Comparison of ENCODE assay signal across 11 mouse cellular contexts in the genomic region with DNA sequence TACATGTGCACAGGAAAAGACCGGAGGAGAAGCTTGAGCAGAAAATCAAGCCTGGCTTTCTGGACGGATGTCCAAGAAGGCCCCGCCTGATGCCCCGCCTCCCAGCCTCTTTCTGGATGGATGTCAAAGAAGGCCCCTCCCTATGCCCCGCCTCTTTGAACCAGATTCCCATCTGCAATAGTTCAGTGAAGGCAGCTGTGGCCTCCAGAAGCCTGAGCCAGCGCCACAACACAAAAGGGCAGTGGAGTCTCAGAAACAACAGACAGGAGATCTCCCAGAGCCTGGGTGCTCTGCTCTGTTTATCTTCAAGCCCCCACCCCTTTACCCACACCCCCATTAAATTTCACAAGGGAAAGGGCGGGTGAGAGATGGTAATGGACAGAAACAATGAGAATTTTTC.
DNase-seq lines count a peak whose midpoint lies in the region; ATAC-seq and TF ChIP-seq lines count a peak whose summit lies in the region.
"Had no signal": no experiment of that assay in that cellular context is flagged by ENCODE, and none has a peak within 500 bp of the region (broad histone marks: within the 10 kb centered on the region; RNA-seq: fewer than 3 reads in every experiment).

No protein-coding gene starts in this region.

- H3K36me3 ChIP-seq in kidney, adult 2 months (ENCODE audit: control insufficient read depth, insufficient read depth, low read length): no peaks in the 10 kb centered on the region
- no peaks in the 10 kb centered on the region for H3K36me3 ChIP-seq in kidney, postnatal 0 days (ENCODE audit: insufficient read depth, low read length)
- no peaks in the 10 kb centered on the region for H3K36me3 ChIP-seq in forebrain, embryonic 14.5 days (ENCODE audit: control insufficient read depth, insufficient read depth, low read length)
- H3K36me3 ChIP-seq: intestine, embryonic 15.5 days had no signal

- TF ChIP-seq CTCF in kidney, adult 2 months (conservative IDR thresholded peaks at IDR 0.05; ENCODE audit: insufficient read depth, insufficient read length, low read depth, low read length): no peak
- no peak for TF ChIP-seq CTCF in brain, embryonic 14.5 days (IDR thresholded peaks at IDR 0.05; ENCODE audit: borderline replicate concordance, extremely low read depth, insufficient read depth, insufficient read length)
- TF ChIP-seq CTCF in kidney, postnatal 0 days (IDR thresholded peaks at IDR 0.05; ENCODE audit: low read depth): no peak

- no peaks in the 10 kb centered on the region for H3K9me3 ChIP-seq in kidney, postnatal 0 days (replicated peaks; ENCODE audit: low read length)
- no peaks in the 10 kb centered on the region for H3K9me3 ChIP-seq in forebrain, embryonic 14.5 days (replicated peaks; ENCODE audit: control insufficient read depth, low read length)
- H3K9me3 ChIP-seq: intestine, embryonic 15.5 days had no signal

- no peak overlapping the region for H3K4me2 ChIP-seq in kidney, postnatal 0 days (ENCODE audit: low read length)
- no peak overlapping the region for H3K4me2 ChIP-seq in forebrain, embryonic 14.5 days (ENCODE audit: low read length)
- H3K4me2 ChIP-seq: intestine, embryonic 15.5 days had no signal

- WGBS in kidney, adult 2 months: 70% methylated on average over 7 of the region's 7 CpGs
- WGBS in kidney, postnatal 0 days: 59% methylated on average over 7 of the region's 7 CpGs
- 67% methylated on average over 7 of the region's 7 CpGs for WGBS in forebrain, embryonic 14.5 days

- no peak for ATAC-seq in kidney, postnatal 0 days (replicated peaks; ENCODE audit: low FRiP score, low read depth)
- no peak for ATAC-seq in forebrain, embryonic 14.5 days
- ATAC-seq: CD4-positive, CD25-positive, alpha-beta regulatory T cell, adult 4 months had no signal

- H3K27me3 ChIP-seq in kidney, adult 2 months (replicated peaks; ENCODE audit: control insufficient read depth, insufficient read depth, low read length): no peaks in the 10 kb centered on the region
- no peaks in the 10 kb centered on the region for H3K27me3 ChIP-seq in kidney, postnatal 0 days (ENCODE audit: insufficient read depth, low read length)
- H3K27me3 ChIP-seq in forebrain, embryonic 14.5 days (replicated peaks; ENCODE audit: control insufficient read depth, insufficient read depth, low read length): no peaks in the 10 kb centered on the region
- H3K27me3 ChIP-seq: intestine, embryonic 15.5 days had no signal

- H3K4me1 ChIP-seq in kidney, adult 2 months (ENCODE audit: control insufficient read depth, insufficient read depth, low read length): no peaks in the 10 kb centered on the region
- no peaks in the 10 kb centered on the region for H3K4me1 ChIP-seq in kidney, postnatal 0 days (replicated peaks; ENCODE audit: insufficient read depth, low read length)
- H3K4me1 ChIP-seq in forebrain, embryonic 14.5 days (ENCODE audit: control insufficient read depth, insufficient read depth, low read length): no peaks in the 10 kb centered on the region; the same call in 1 of the 2 replicates
- H3K4me1 ChIP-seq: intestine, embryonic 15.5 days had no signal

- no peak overlapping the region for H3K27ac ChIP-seq in kidney, adult 2 months (ENCODE audit: insufficient read depth, low read depth, low read length)
- H3K27ac ChIP-seq in kidney, postnatal 0 days: no peak overlapping the region; the same call in 1 of the 2 replicates
- no peak overlapping the region for H3K27ac ChIP-seq in forebrain, embryonic 14.5 days (ENCODE audit: low read depth, low read length)
- H3K27ac ChIP-seq: intestine, embryonic 15.5 days had no signal

- DNase-seq in kidney, adult 2 months: peak; percentile 23
- DNase-seq in kidney, adult 11 months: no peak
- peak; percentile 44 for DNase-seq in brain, embryonic 14.5 days (ENCODE audit: low read depth)
- DNase-seq in kidney, postnatal 0 days (ENCODE audit: low spot score): peak; percentile 82
- DNase-seq in retina, embryonic 14.5 days (ENCODE audit: low spot score): peak; percentile 89
- DNase-seq in cerebellum, adult 8-10 months: no peak
- DNase-seq in forebrain, embryonic 14.5 days (ENCODE audit: low spot score): no peak
- DNase-seq in spleen, adult 12 weeks (ENCODE audit: low spot score): no peak
- DNase-seq: adrenal gland, adult 2 months had no signal

- TF ChIP-seq POLR2A in kidney, adult 2 months (IDR thresholded peaks at IDR 0.05; ENCODE audit: low read depth, low read length): no peak
- no peak for TF ChIP-seq POLR2A in brain, embryonic 14.5 days (IDR thresholded peaks at IDR 0.05; ENCODE audit: borderline replicate concordance, extremely low read depth, insufficient read depth, insufficient read length, poor library complexity, severe bottlenecking)

- no peak overlapping the region for H3K9ac ChIP-seq in kidney, postnatal 0 days (ENCODE audit: low read depth, low read length)
- H3K9ac ChIP-seq in forebrain, embryonic 14.5 days (ENCODE audit: low read length): no peak overlapping the region
- H3K9ac ChIP-seq: intestine, embryonic 15.5 days had no signal

- no peak overlapping the region for H3K4me3 ChIP-seq in kidney, adult 2 months (ENCODE audit: insufficient read depth, low read depth, low read length)
- no peak overlapping the region for H3K4me3 ChIP-seq in kidney, postnatal 0 days (replicated peaks; ENCODE audit: low read depth, low read length)
- no peak overlapping the region for H3K4me3 ChIP-seq in forebrain, embryonic 14.5 days (ENCODE audit: low read depth, low read length)
- H3K4me3 ChIP-seq: intestine, embryonic 15.5 days had no signal

Comparison
In these comparisons a context has a peak if more than half of its experiments do, and no peak if none do; other contexts are left out.
1. DNase-seq: peak in kidney, adult 2 months (single experiment), brain, embryonic 14.5 days (single experiment), kidney, postnatal 0 days (single experiment) and retina, embryonic 14.5 days (single experiment); none in kidney, adult 11 months (single experiment), cerebellum, adult 8-10 months (single experiment), forebrain, embryonic 14.5 days (single experiment) and spleen, adult 12 weeks (single experiment).